Mouse (Mus musculus) T-helper 2 cell (primary cell): ENCODE measurements around the gene Leo1.

ENCODE experiments used
- in situ Hi-C: fragments of 300-600 bp; cut with MboI, MseI; formaldehyde crosslinking; loops from one replicate; pipeline ENCODE4 v1.15.1; 2025; ENCODE audit warnings: high pct_unique_total_duplicates

Gene Leo1

GRCm38 (mm10) chr9:75440796-75441666, at the start of gene Leo1:
Leo1 (plus strand) TSS chr9:75441524.
- in situ Hi-C loops = loop anchor here (5.0 to 10.0 kb wide), 2 partner anchors 44 to 386 kb away; no protein-coding TSS in a partner anchor

GRCm38 (mm10) chr9:75393251-75393650, 48.1 kb upstream of the Leo1 start:
- in situ Hi-C loops = no loop called here

- in situ Hi-C loops = loop anchor here (5.0 kb wide), 1 partner anchor 46 kb away; the partner anchor contains the start of gene Leo1
Observed at GRCm38 (mm10) chr9:75395971-75396370, 45.4 kb upstream of the Leo1 start.

GRCm38 (mm10) chr9:75399069-75399468, 42.3 kb upstream of the Leo1 start:
- in situ Hi-C loops = loop anchor here (5.0 kb wide), 1 partner anchor 43 kb away; the partner anchor contains the start of gene Leo1

GRCm38 (mm10) chr9:75400639-75401038, 40.7 kb upstream of the Leo1 start:
- in situ Hi-C loops = no loop called here

GRCm38 (mm10) chr9:75401593-75402504, 39.5 kb upstream of the Leo1 start:
- in situ Hi-C loops = no loop called here

- in situ Hi-C loops = no loop called here
Observed at GRCm38 (mm10) chr9:75403520-75403919, 37.8 kb upstream of the Leo1 start.

GRCm38 (mm10) chr9:75406121-75406520, 35.2 kb upstream of the Leo1 start:
- in situ Hi-C loops = no loop called here

GRCm38 (mm10) chr9:75407803-75408202, 33.5 kb upstream of the Leo1 start:
- in situ Hi-C loops = no loop called here

GRCm38 (mm10) chr9:75408204-75408826, 33.0 kb upstream of the Leo1 start:
- in situ Hi-C loops = no loop called here

GRCm38 (mm10) chr9:75409031-75409851, 32.1 kb upstream of the Leo1 start:
- in situ Hi-C loops = no loop called here

- in situ Hi-C loops = no loop called here
Observed at GRCm38 (mm10) chr9:75409852-75410378, 31.4 kb upstream of the Leo1 start, which contains the start of gene Mapk6. Mapk6 (minus strand) TSS chr9:75410005.

- in situ Hi-C loops = no loop called here
Observed at GRCm38 (mm10) chr9:75410868-75411487, 30.3 kb upstream of the Leo1 start.

- in situ Hi-C loops = no loop called here
Observed at GRCm38 (mm10) chr9:75411584-75411983, 29.7 kb upstream of the Leo1 start.

GRCm38 (mm10) chr9:75413206-75413605, 28.1 kb upstream of the Leo1 start:
- in situ Hi-C loops = no loop called here

GRCm38 (mm10) chr9:75414204-75414603, 27.1 kb upstream of the Leo1 start:
- in situ Hi-C loops = no loop called here

- in situ Hi-C loops = no loop called here
Observed at GRCm38 (mm10) chr9:75422251-75422691, 19.1 kb upstream of the Leo1 start.

GRCm38 (mm10) chr9:75423683-75424082, 17.6 kb upstream of the Leo1 start:
- in situ Hi-C loops = no loop called here

- in situ Hi-C loops = no loop called here
Observed at GRCm38 (mm10) chr9:75424358-75425150, 16.8 kb upstream of the Leo1 start.
